Mouse (Mus musculus) lung, postnatal 0 days (tissue): ENCODE measurements around the gene Adcy1.

Source experiments
- CTCF ChIP-seq: IDR thresholded peaks from 2 replicates; pipeline ENCODE4 v1.5.1; 2016; ENCODE audit warnings: antibody characterized with exemption, mild to moderate bottlenecking
- EP300 ChIP-seq: IDR thresholded peaks from 2 replicates; pipeline ENCODE4 v1.6.1; 2016; ENCODE audit warnings: antibody characterized with exemption, mild to moderate bottlenecking, control low read depth

DNA sequence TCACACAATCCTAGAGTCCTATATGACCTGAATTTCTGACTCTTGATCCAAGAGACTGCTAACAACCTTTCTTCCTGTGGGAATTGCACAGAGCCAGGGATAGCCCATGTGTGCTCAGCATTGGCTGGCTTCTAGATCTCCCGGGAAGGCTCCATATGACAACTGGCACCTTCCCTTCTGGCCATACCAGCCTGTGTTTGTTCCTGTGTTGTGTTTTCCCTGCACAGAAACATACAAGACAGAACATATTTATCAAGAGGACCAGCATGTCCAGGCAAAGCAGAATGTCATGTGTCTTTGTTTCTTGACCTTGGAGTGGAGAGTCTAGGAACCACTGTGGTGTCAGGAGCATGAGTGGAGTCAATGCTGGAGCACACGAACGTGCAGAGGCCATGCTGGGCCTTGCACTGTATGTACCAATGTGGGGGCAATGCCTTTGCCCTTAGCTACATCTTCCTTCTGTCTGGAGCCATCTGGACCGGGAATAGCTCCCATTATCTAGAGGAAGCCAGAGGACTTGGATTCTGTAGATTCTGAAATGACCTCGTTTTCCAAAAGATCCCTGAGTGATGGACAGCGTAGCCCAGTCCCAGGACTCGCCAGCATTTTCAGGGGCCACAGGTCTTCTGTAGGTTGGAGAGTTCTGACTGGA is 69.6 kb downstream of the Adcy1 start:
- TF ChIP-seq CTCF, result no peak
- no peak for TF ChIP-seq EP300
